Mouse (Mus musculus): ENCODE data around the gene Tmem135.

GRCm38 (mm10) chr7:89395399-89395798, 8.6 kb downstream of the Tmem135 start:
- TF ChIP-seq CTCF (IDR thresholded peaks at IDR 0.05 in 2 of 3, conservative IDR thresholded peaks at IDR 0.05 in 1 of 3; ENCODE audit: control insufficient read depth in 1 of 3, insufficient read depth in 1 of 3, low read depth in 2 of 3, low read length in 3 of 3, poor library complexity in 1 of 3, severe bottlenecking in 1 of 3) (no peak), POLR2A (IDR thresholded peaks at IDR 0.05; ENCODE audit: control insufficient read depth in 1 of 2, insufficient read depth in 1 of 2, low read depth in 1 of 2, low read length in 2 of 2, poor library complexity in 1 of 2) (no peak), ZKSCAN1 (IDR thresholded peaks at IDR 0.05; ENCODE audit: low read depth, low read length) (no peak), UBTF (IDR thresholded peaks at IDR 0.05; ENCODE audit: borderline replicate concordance, insufficient read depth, low read depth, low read length) (no peak), ETS1 (IDR thresholded peaks at IDR 0.05; ENCODE audit: low read depth, low read length) (no peak), EP300 (IDR thresholded peaks at IDR 0.05; ENCODE audit: low read depth in 1 of 2, low read length in 2 of 2) (no peak), POLR2AphosphoS2 (IDR thresholded peaks at IDR 0.05; ENCODE audit: low read length) (no peak), HCFC1 (IDR thresholded peaks at IDR 0.05; ENCODE audit: low read depth, low read length) (no peak), NELFE (IDR thresholded peaks at IDR 0.05; ENCODE audit: low read depth, low read length) (no peak), E2F4 (IDR thresholded peaks at IDR 0.05; ENCODE audit: borderline replicate concordance, low read depth, low read length) (no peak)
